Mouse (Mus musculus): ENCODE measurements at regions not wholly inside any gene's neighbourhood (a gene's known extent, or its start where the extent isn't known, plus 50 kb on each side); places are given as distances from the start of the nearest gene placed in this dataset.

DNA sequence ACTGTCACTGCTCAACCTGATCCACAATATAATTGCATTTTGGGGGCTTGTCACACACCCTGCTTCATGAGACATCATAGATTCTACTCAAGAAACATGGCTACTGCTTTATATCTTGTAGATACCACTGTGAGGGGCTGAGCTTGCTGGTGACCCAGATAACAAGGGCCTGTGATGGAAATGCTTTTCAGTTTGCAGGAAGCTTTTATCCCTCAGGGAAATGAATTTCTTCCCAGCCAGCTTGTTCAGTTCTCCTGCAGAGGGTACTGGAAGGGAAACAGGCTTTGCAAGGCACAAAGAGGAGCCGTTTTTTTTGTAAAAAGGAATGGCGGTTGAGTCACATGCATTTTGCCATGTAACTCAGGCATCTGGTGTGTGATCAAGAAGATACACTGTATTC lies 218.8 kb upstream of the Krr1 start:
- Histone ChIP-seq H3K4me1 (ENCODE audit: control insufficient read depth, insufficient read depth, low read length) (no peaks in the 10 kb centered on the region), H3K27ac (ENCODE audit: insufficient read depth, low read depth, low read length) (no peak overlapping the region), H3K4me3 (ENCODE audit: insufficient read depth, low read length) (no peak overlapping the region)
- TF ChIP-seq POLR2A (IDR thresholded peaks at IDR 0.05; ENCODE audit: borderline replicate concordance, low read depth, low read length) = no peak
- TF ChIP-seq CTCF (IDR thresholded peaks at IDR 0.05; ENCODE audit: low read depth, low read length) = no peak

DNA sequence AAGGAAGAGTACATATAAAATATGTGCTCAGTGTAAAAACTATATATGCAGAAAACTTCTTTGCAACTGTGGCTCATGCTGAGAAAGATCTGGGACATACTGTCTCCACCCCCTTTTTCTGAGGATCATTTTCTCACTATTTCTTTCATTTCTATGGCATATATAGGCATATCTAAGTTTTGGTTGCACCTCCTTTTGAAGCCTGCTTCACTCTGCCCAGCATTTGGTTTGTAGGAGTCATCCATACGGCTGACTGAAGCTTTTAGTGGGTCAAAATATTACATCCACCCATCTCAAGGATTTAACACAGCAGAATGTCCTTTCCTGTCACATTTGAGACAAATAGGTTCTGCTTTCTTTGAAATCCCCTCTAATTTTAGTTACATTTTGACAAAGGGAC lies 216.5 kb upstream of the Krr1 start:
- TF ChIP-seq POLR2A (IDR thresholded peaks at IDR 0.05; ENCODE audit: borderline replicate concordance, low read depth, low read length) (no peak), CTCF (IDR thresholded peaks at IDR 0.05; ENCODE audit: low read depth, low read length) (no peak)
- Histone ChIP-seq H3K4me3 (ENCODE audit: insufficient read depth, low read length) (no peak overlapping the region), H3K4me1 (ENCODE audit: control insufficient read depth, insufficient read depth, low read length) (no peaks in the 10 kb centered on the region), H3K27ac (ENCODE audit: insufficient read depth, low read depth, low read length) (no peak overlapping the region)

DNA sequence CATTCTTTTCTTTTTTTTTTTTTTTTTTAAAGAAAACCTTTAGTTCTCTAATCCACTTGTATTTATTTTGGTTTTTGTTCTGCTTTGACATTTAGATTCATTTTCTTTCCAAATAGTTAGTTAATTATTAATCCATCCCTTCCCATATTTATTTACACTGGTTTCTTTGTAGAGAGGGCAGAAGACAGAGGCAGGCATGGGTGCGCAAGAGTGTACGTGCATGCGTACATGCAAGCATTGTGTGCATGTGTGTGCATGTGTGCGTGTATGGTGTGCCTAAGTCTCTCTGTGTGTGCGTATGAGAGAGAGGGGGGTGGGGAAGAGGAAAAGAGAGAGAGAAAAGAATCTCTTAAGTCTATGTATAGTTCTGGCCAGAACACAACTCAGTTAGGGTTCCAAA lies 215.9 kb upstream of the Krr1 start:
- no peak for TF ChIP-seq CTCF (IDR thresholded peaks at IDR 0.05; ENCODE audit: low read depth, low read length)
- TF ChIP-seq POLR2A (IDR thresholded peaks at IDR 0.05; ENCODE audit: borderline replicate concordance, low read depth, low read length) = no peak
- no peaks in the 10 kb centered on the region for H3K4me1 ChIP-seq (ENCODE audit: control insufficient read depth, insufficient read depth, low read length)
- no peak overlapping the region for H3K4me3 ChIP-seq (ENCODE audit: insufficient read depth, low read length)
- H3K27ac ChIP-seq (ENCODE audit: insufficient read depth, low read depth, low read length) = no peak overlapping the region

DNA sequence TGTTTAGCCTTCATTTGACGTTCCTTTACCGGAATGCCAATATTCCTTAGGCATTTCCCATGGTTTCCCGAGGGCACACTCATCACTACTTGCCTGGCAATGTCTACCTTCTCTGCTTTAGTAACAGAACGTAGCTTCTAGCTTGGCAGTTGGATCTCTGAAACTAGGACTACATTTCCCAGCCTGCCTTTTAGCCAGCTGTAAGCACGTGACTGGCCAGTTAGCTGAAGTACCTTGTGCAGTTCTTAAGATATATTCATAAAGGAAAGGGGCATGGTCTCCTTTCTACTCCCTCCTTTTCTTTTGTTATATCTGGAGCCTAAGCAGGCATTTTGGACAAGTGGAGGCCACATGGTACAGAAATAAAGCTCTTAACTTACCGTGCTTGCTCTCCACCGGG lies 214.8 kb upstream of the Krr1 start:
- Histone ChIP-seq H3K27ac (ENCODE audit: insufficient read depth, low read depth, low read length) (no peak overlapping the region), H3K4me1 (ENCODE audit: control insufficient read depth, insufficient read depth, low read length) (no peaks in the 10 kb centered on the region), H3K4me3 (ENCODE audit: insufficient read depth, low read length) (no peak overlapping the region)
- TF ChIP-seq POLR2A (IDR thresholded peaks at IDR 0.05; ENCODE audit: borderline replicate concordance, low read depth, low read length) = no peak
- TF ChIP-seq CTCF (IDR thresholded peaks at IDR 0.05; ENCODE audit: low read depth, low read length) = no peak

DNA sequence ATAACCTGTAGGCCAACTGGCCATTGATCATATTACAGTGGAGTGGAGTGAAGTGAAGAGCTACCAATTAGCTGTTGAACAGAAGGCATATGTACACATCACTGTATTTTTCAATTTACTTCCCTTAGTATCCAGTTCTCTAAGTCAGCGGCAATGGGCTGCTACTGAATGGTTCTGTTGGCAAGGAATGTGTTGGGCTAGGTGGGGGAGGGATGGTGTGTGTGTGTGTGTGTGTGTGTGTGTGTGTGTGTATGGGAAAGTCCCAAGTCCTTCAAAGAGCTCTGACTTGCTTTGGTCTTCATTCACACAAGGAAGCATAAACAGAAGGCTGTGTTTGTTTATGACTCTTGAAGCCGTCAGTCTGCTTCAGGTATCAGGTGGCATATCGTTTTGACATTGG lies 213.0 kb upstream of the Krr1 start:
- no peak overlapping the region for H3K4me3 ChIP-seq (ENCODE audit: insufficient read depth, low read length)
- TF ChIP-seq POLR2A (IDR thresholded peaks at IDR 0.05; ENCODE audit: borderline replicate concordance, low read depth, low read length) (no peak), CTCF (IDR thresholded peaks at IDR 0.05; ENCODE audit: low read depth, low read length) (no peak)
- no peak overlapping the region for H3K27ac ChIP-seq (ENCODE audit: insufficient read depth, low read depth, low read length)
- H3K4me1 ChIP-seq (ENCODE audit: control insufficient read depth, insufficient read depth, low read length) = no peaks in the 10 kb centered on the region

DNA sequence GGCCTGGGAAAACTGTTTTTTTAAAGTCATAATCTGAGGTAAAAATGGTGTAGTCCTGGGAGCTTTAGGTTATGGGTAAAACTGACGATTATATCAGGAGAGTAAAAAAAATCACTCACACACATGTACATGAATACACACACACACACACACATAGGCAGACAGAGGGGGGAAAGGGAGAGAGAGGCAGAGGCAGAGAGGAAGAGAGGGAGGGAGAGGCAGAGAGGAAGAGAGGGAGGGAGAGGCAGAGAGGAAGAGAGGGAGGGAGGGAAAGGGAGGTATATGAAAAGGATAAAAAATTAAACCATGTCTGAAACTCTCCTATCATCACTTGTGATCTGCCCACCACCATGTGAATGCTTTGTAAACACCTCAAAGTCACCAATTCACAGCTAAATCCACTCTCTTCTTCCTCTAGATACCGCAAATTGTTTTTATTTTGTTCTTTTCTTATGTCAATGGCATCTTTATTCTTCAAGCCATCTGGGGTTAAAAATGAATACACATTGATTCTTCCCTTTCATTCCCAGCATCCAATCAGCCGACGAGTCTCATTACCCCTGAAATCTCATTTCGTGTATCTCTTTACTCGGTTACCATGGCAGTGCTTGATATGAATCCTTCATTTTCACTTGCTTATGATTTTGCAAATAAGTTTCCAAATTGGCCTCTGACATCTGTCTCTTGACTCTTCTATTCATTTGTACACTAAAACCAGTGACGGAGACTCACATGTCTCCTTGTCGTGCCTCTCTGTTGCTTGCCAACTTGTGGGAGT lies 209.5 kb upstream of the Krr1 start:
- Histone ChIP-seq H3K4me3 (ENCODE audit: insufficient read depth, low read length) (no peak overlapping the region), H3K4me1 (ENCODE audit: control insufficient read depth, insufficient read depth, low read length) (no peaks in the 10 kb centered on the region), H3K27ac (ENCODE audit: insufficient read depth, low read depth, low read length) (no peak overlapping the region)
- TF ChIP-seq POLR2A (IDR thresholded peaks at IDR 0.05; ENCODE audit: borderline replicate concordance, low read depth, low read length) = no peak
- TF ChIP-seq CTCF (IDR thresholded peaks at IDR 0.05; ENCODE audit: low read depth, low read length) = no peak

DNA sequence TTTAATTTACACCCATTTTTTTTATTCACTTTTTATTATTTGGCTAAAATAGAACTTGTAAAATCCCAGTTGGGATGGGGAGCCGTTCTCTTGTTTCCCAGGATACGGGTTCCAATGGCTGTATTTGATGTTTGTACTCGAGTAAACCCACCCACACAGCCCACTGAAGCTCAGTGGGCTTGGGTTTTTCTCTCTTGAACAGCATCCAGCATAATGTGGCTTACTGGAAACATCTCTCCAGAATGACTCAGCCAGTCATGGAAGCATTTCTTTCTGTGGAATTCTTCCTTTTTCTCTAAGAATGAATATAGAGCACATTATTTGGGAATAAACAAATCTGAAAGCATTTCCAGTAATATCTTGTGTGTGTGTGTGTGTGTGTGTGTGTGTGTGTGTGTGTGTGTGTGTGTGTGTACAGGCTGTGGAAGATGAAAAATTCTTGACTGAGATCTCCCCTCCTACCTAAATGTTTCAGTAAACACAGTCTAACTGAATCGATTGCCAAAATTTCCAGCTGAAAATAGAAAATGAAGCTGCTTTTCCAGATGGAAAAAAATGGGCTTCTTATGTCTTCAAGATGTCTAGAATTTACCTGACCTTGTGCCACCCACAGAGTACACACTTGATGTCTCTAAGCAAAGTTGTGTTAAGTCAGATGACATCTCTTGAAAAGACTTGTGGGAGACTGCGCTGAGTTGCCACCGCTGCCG lies 205.3 kb upstream of the Krr1 start:
- no peak for TF ChIP-seq POLR2A (IDR thresholded peaks at IDR 0.05; ENCODE audit: borderline replicate concordance, low read depth, low read length)
- TF ChIP-seq CTCF (IDR thresholded peaks at IDR 0.05; ENCODE audit: low read depth, low read length) = no peak
- no peak overlapping the region for H3K27ac ChIP-seq (ENCODE audit: insufficient read depth, low read depth, low read length)
- H3K4me1 ChIP-seq (ENCODE audit: control insufficient read depth, insufficient read depth, low read length) = no peaks in the 10 kb centered on the region
- H3K4me3 ChIP-seq (ENCODE audit: insufficient read depth, low read length) = no peak overlapping the region

DNA sequence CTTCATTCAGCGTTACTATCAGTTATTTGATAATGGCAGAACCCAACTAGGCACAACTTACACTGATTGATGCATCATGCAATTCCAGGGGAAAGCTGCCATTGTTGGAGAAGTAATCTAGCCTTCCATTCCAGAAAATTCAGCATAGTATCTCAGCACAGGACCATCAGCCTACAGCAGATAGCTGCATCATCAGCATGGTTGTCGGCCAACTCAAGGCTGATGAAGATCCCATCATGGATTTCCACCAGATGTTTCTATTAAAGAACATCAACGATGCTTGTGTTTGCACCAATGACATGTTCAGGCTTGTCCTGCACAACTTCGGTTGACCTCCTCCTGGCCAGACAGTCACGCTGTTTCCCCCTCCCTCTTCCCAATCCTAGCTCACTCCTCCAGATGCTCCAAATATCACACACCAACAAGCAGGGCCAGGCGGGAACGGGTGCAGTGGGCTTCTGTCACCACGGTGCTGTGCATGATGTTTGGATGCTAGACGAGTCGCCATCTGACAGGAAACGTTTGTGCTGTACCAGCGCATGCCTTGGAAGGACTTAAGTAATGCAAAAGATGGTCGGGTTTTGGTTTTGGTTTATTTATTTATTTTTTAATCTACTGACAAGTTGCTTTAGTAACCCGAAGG lies 204.5 kb upstream of the Krr1 start:
- Histone ChIP-seq H3K4me3 (ENCODE audit: insufficient read depth, low read length) (no peak overlapping the region), H3K4me1 (ENCODE audit: control insufficient read depth, insufficient read depth, low read length) (no peaks in the 10 kb centered on the region), H3K27ac (ENCODE audit: insufficient read depth, low read depth, low read length) (no peak overlapping the region)
- TF ChIP-seq CTCF (IDR thresholded peaks at IDR 0.05; ENCODE audit: low read depth, low read length) = no peak

DNA sequence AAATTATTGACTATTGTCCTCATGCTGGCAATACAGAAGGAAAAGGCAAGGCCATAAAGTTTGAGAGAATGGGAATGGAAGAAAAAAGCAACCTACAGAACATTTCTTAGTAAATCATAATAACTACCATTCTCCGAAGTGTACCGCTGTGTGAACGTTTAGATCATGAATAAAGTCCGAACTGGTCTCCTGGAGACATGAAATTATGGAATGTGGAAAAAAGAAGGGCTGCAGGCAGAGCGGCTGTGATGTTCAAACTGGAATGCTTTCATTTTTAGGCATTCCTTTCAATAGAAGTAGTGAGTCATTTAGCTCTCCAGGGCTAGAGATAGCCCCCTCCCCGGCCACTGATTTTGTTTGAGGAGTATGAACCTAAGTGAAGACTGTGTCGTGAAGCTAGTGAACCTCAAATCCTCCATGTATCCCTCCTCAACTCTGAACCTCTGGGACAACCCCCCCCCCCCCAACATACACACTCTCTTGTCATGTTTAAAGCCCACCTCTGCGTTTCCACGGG lies 202.9 kb upstream of the Krr1 start:
- no peak overlapping the region for H3K4me3 ChIP-seq (ENCODE audit: insufficient read depth, low read length)
- no peak overlapping the region for H3K27ac ChIP-seq (ENCODE audit: insufficient read depth, low read depth, low read length)
- no peaks in the 10 kb centered on the region for H3K4me1 ChIP-seq (ENCODE audit: control insufficient read depth, insufficient read depth, low read length)
- TF ChIP-seq POLR2A (IDR thresholded peaks at IDR 0.05; ENCODE audit: borderline replicate concordance, low read depth, low read length) (no peak), CTCF (IDR thresholded peaks at IDR 0.05; ENCODE audit: low read depth, low read length) (no peak)

DNA sequence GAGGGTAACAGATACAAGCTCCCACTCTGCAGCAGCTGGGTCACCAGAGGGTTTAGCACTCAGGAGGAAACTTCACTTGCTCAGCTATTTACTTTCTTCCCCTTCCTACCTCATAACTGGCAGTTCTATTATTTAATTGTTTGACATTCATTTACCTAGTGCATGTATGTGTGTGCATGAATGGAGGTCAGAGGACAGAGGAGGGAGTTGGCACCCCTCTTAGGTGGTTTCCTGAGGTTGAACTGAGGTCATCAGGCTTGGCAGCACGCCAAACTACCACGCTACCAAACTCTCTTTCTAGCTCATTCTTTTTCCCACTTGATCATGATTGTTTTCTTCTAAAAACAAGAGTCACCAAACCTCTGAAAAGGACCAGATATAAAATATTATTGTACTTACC lies 202.4 kb upstream of the Krr1 start:
- Histone ChIP-seq H3K27ac (ENCODE audit: insufficient read depth, low read depth, low read length) (no peak overlapping the region), H3K4me3 (ENCODE audit: insufficient read depth, low read length) (no peak overlapping the region), H3K4me1 (ENCODE audit: control insufficient read depth, insufficient read depth, low read length) (no peaks in the 10 kb centered on the region)
- TF ChIP-seq POLR2A (IDR thresholded peaks at IDR 0.05; ENCODE audit: borderline replicate concordance, low read depth, low read length) = no peak
- TF ChIP-seq CTCF (IDR thresholded peaks at IDR 0.05; ENCODE audit: low read depth, low read length) = no peak

All from bone marrow macrophage, adult 2 months (primary cell).